Mouse (Mus musculus): ENCODE results near the gene Rars2. TPM values are rescaled to one million over a fixed set of nuclear protein-coding genes. Genes with fewer than 3 reads are reported as not detected.

The Rars2 gene
- polyA plus RNA-seq, 1 experiment from 2014 or later, result 54.8 TPM

GRCm38 (mm10) chr4:34701528-34701927 lies 86.8 kb downstream of the Rars2 start:
- Histone ChIP-seq H3K9me3 (replicated peaks; ENCODE audit: control insufficient read depth, low read length) (no peaks in the 10 kb centered on the region), H3K27me3 (ENCODE audit: control insufficient read depth, insufficient read depth, low read length) (no peaks in the 10 kb centered on the region), H3K4me1 (ENCODE audit: control insufficient read depth, insufficient read depth, low read length) (no peaks in the 10 kb centered on the region), H3K27ac (ENCODE audit: low read depth, low read length) (no peak overlapping the region), H3K4me2 (no peak overlapping the region), H3K9ac (ENCODE audit: low read depth, low read length) (no peak overlapping the region), H3K36me3 (ENCODE audit: control insufficient read depth, insufficient read depth, low read length) (no peaks in the 10 kb centered on the region), H3K4me3 (ENCODE audit: low read depth, low read length) (no peak overlapping the region)
- ATAC-seq (replicated peaks; ENCODE audit: insufficient number of reproducible peaks, low FRiP score, low TSS enrichment), result no peak
- 60% methylated on average over 5 of the region's 5 CpGs for WGBS (ENCODE audit: insufficient replicate concordance)

GRCm38 (mm10) chr4:34702231-34702630 lies 87.5 kb downstream of the Rars2 start:
- no peak for ATAC-seq (replicated peaks; ENCODE audit: insufficient number of reproducible peaks, low FRiP score, low TSS enrichment)
- no peak overlapping the region for H3K27ac ChIP-seq (ENCODE audit: low read depth, low read length)
- 92% methylated on average over 11 of the region's 11 CpGs for WGBS (ENCODE audit: insufficient replicate concordance)
- H3K4me2 ChIP-seq, result no peak overlapping the region
- no peak overlapping the region for H3K9ac ChIP-seq (ENCODE audit: low read depth, low read length)
- H3K36me3 ChIP-seq (ENCODE audit: control insufficient read depth, insufficient read depth, low read length), result no peaks in the 10 kb centered on the region
- no peaks in the 10 kb centered on the region for H3K4me1 ChIP-seq (ENCODE audit: control insufficient read depth, insufficient read depth, low read length)
- no peak overlapping the region for H3K4me3 ChIP-seq (ENCODE audit: low read depth, low read length)
- H3K27me3 ChIP-seq (ENCODE audit: control insufficient read depth, insufficient read depth, low read length), result no peaks in the 10 kb centered on the region
- no peaks in the 10 kb centered on the region for H3K9me3 ChIP-seq (replicated peaks; ENCODE audit: control insufficient read depth, low read length)

DNA sequence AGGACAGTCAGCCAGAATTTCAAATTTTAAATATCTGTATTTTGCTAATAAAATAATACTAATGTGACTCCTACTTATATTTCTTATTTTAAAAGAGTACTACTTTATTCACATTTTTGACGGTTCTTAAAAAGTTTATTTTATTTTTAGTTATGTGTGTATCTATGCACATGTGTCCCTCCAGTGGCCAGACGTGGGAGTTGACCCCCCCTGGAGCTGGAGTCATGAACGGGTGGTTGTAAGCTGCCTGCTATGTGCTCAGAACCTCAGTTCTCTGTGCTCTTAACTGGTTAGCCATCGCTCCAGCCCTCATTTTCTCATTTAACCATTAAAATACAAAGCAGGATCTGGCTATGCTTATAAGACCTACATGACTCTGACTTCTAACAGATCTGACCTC lies 88.3 kb downstream of the Rars2 start:
- Histone ChIP-seq H3K27me3 (ENCODE audit: control insufficient read depth, insufficient read depth, low read length) (no peaks in the 10 kb centered on the region), H3K4me3 (ENCODE audit: low read depth, low read length) (no peak overlapping the region), H3K9me3 (replicated peaks; ENCODE audit: control insufficient read depth, low read length) (no peaks in the 10 kb centered on the region), H3K4me2 (no peak overlapping the region), H3K9ac (ENCODE audit: low read depth, low read length) (no peak overlapping the region), H3K36me3 (ENCODE audit: control insufficient read depth, insufficient read depth, low read length) (no peaks in the 10 kb centered on the region), H3K4me1 (ENCODE audit: control insufficient read depth, insufficient read depth, low read length) (no peaks in the 10 kb centered on the region), H3K27ac (ENCODE audit: low read depth, low read length) (no peak overlapping the region)
- no peak for ATAC-seq (replicated peaks; ENCODE audit: insufficient number of reproducible peaks, low FRiP score, low TSS enrichment)
- 67% methylated on average over 4 of the region's 4 CpGs for whole genome bisulfite sequencing (ENCODE audit: insufficient replicate concordance)

- no peak overlapping the region for H3K9ac ChIP-seq (ENCODE audit: low read depth, low read length)
- no peak overlapping the region for H3K4me2 ChIP-seq
- H3K4me1 ChIP-seq (ENCODE audit: control insufficient read depth, insufficient read depth, low read length), result no peaks in the 10 kb centered on the region
- no peak for ATAC-seq (replicated peaks; ENCODE audit: insufficient number of reproducible peaks, low FRiP score, low TSS enrichment)
- WGBS (ENCODE audit: insufficient replicate concordance), result 75% methylated on average over 3 of the region's 3 CpGs
- no peaks in the 10 kb centered on the region for H3K36me3 ChIP-seq (ENCODE audit: control insufficient read depth, insufficient read depth, low read length)
- no peak overlapping the region for H3K4me3 ChIP-seq (ENCODE audit: low read depth, low read length)
- no peak overlapping the region for H3K27ac ChIP-seq (ENCODE audit: low read depth, low read length)
- no peaks in the 10 kb centered on the region for H3K27me3 ChIP-seq (ENCODE audit: control insufficient read depth, insufficient read depth, low read length)
- no peaks in the 10 kb centered on the region for H3K9me3 ChIP-seq (replicated peaks; ENCODE audit: control insufficient read depth, low read length)
These were observed 92.5 kb downstream of the Rars2 start for GRCm38 (mm10) chr4:34707248-34707647.

GRCm38 (mm10) chr4:34708127-34708526 lies 93.4 kb downstream of the Rars2 start:
- Histone ChIP-seq H3K4me3 (ENCODE audit: low read depth, low read length) (no peak overlapping the region), H3K9me3 (replicated peaks; ENCODE audit: control insufficient read depth, low read length) (no peaks in the 10 kb centered on the region), H3K27ac (ENCODE audit: low read depth, low read length) (no peak overlapping the region), H3K27me3 (ENCODE audit: control insufficient read depth, insufficient read depth, low read length) (no peaks in the 10 kb centered on the region), H3K4me1 (ENCODE audit: control insufficient read depth, insufficient read depth, low read length) (no peaks in the 10 kb centered on the region), H3K36me3 (ENCODE audit: control insufficient read depth, insufficient read depth, low read length) (no peaks in the 10 kb centered on the region), H3K9ac (ENCODE audit: low read depth, low read length) (no peak overlapping the region), H3K4me2 (no peak overlapping the region)
- ATAC-seq (replicated peaks; ENCODE audit: insufficient number of reproducible peaks, low FRiP score, low TSS enrichment), result no peak
- 65% methylated on average over 3 of the region's 3 CpGs for WGBS (ENCODE audit: insufficient replicate concordance)

Other genes with a start within 250 kb of the Rars2 start
- 50.5 and 52.5 TPM in 2 replicates for gene Akirin2, start 64.0 kb upstream of the Rars2 start, polyA plus RNA-seq (2014; fragmentation: Nextera tagmentation; extraction: Ambion mirVana)
- 84.7 and 90.1 TPM in 2 replicates for gene Orc3, start within 50 bp of the Rars2 start, polyA plus RNA-seq (2014; fragmentation: Nextera tagmentation; extraction: Ambion mirVana)
- gene Slc35a1, start 72.5 kb downstream of the Rars2 start, polyA plus RNA-seq (2014; fragmentation: Nextera tagmentation; extraction: Ambion mirVana), result 50.5 and 51.0 TPM in 2 replicates
- 0.14 TPM in 1 of 2 replicates, not detected in the other for gene Cfap206, start 115.2 kb downstream of the Rars2 start, polyA plus RNA-seq (2014; fragmentation: Nextera tagmentation; extraction: Ambion mirVana)
- not detected in 2 replicates for gene Gm136, start 141.3 kb downstream of the Rars2 start, polyA plus RNA-seq (2014; fragmentation: Nextera tagmentation; extraction: Ambion mirVana)
- gene Smim8, start 163.5 kb downstream of the Rars2 start, polyA plus RNA-seq (2014; fragmentation: Nextera tagmentation; extraction: Ambion mirVana), result 54.2 and 54.5 TPM in 2 replicates

Data from heart, embryonic 11.5 days (tissue).